Mouse (Mus musculus): ENCODE results near the gene Ccdc138. TPM values are rescaled to one million over a fixed set of nuclear protein-coding genes. Genes with fewer than 3 reads are reported as not detected.
"Not testable (repeated sequence)": the region's sequence is repeated elsewhere in the genome, so short reads cannot be mapped to it uniquely, and the experiment has no call there.

The Ccdc138 gene
- total RNA-seq (2014; fragmentation: Nextera tagmentation) (6.3 and 7.9 TPM in 2 replicates), total RNA-seq (2017) (5.8 and 6.0 TPM in 2 replicates)

GRCm38 (mm10) chr10:58497320-58498284 lies at the start of gene Ccdc138:
Ccdc138 (plus strand) TSS chr10:58497948.
- ATAC-seq (replicated peaks; ENCODE audit: poor library complexity, severe bottlenecking), result peak; percentile 94

GRCm38 (mm10) chr10:58451575-58451974 lies 46.2 kb upstream of the Ccdc138 start:
- no peak for ATAC-seq (replicated peaks; ENCODE audit: poor library complexity, severe bottlenecking)

GRCm38 (mm10) chr10:58452185-58452584 lies 45.6 kb upstream of the Ccdc138 start:
- ATAC-seq (replicated peaks; ENCODE audit: poor library complexity, severe bottlenecking), result peak; percentile 67

GRCm38 (mm10) chr10:58459896-58460295 lies 37.9 kb upstream of the Ccdc138 start:
- ATAC-seq (replicated peaks; ENCODE audit: poor library complexity, severe bottlenecking), result no peak

- no peak for ATAC-seq (replicated peaks; ENCODE audit: poor library complexity, severe bottlenecking)
These were observed 20.5 kb upstream of the Ccdc138 start for GRCm38 (mm10) chr10:58477086-58477755.

- no peak for ATAC-seq (replicated peaks; ENCODE audit: poor library complexity, severe bottlenecking)
These were observed 19.6 kb upstream of the Ccdc138 start for GRCm38 (mm10) chr10:58478071-58478578.

GRCm38 (mm10) chr10:58479954-58480490 lies 17.7 kb upstream of the Ccdc138 start:
- no peak for ATAC-seq (replicated peaks; ENCODE audit: poor library complexity, severe bottlenecking)

- ATAC-seq (replicated peaks; ENCODE audit: poor library complexity, severe bottlenecking), result no peak
These were observed 6.7 kb upstream of the Ccdc138 start for GRCm38 (mm10) chr10:58491031-58491430.

GRCm38 (mm10) chr10:58495637-58496036 lies 2.1 kb upstream of the Ccdc138 start:
- ATAC-seq (replicated peaks; ENCODE audit: poor library complexity, severe bottlenecking), result no peak

GRCm38 (mm10) chr10:58496732-58497131 lies 1.0 kb upstream of the Ccdc138 start:
- ATAC-seq (replicated peaks; ENCODE audit: poor library complexity, severe bottlenecking), result no peak

- ATAC-seq (replicated peaks; ENCODE audit: poor library complexity, severe bottlenecking), result peak; percentile 16
These were observed 768 bp downstream of the Ccdc138 start for GRCm38 (mm10) chr10:58498516-58498915.

GRCm38 (mm10) chr10:58529358-58529757 lies 31.6 kb downstream of the Ccdc138 start:
- no peak for ATAC-seq (replicated peaks; ENCODE audit: poor library complexity, severe bottlenecking)

GRCm38 (mm10) chr10:58530896-58531790 lies 33.4 kb downstream of the Ccdc138 start:
- no peak for ATAC-seq (replicated peaks; ENCODE audit: poor library complexity, severe bottlenecking)

- ATAC-seq (replicated peaks; ENCODE audit: poor library complexity, severe bottlenecking), result no peak
These were observed 34.4 kb downstream of the Ccdc138 start for GRCm38 (mm10) chr10:58532177-58532576.

GRCm38 (mm10) chr10:58536276-58536675 lies 38.5 kb downstream of the Ccdc138 start:
- not testable (repeated sequence) for ATAC-seq (replicated peaks; ENCODE audit: poor library complexity, severe bottlenecking)

- no peak for ATAC-seq (replicated peaks; ENCODE audit: poor library complexity, severe bottlenecking)
These were observed 42.9 kb downstream of the Ccdc138 start for GRCm38 (mm10) chr10:58540613-58541012.

- no peak for ATAC-seq (replicated peaks; ENCODE audit: poor library complexity, severe bottlenecking)
These were observed 51.0 kb downstream of the Ccdc138 start for GRCm38 (mm10) chr10:58548739-58549138.

- ATAC-seq (replicated peaks; ENCODE audit: poor library complexity, severe bottlenecking), result no peak
These were observed 57.1 kb downstream of the Ccdc138 start for GRCm38 (mm10) chr10:58554693-58555387.

- peak; percentile 72 for ATAC-seq (replicated peaks; ENCODE audit: poor library complexity, severe bottlenecking)
These were observed 61.4 kb downstream of the Ccdc138 start for GRCm38 (mm10) chr10:58559098-58559497.

Measured in granulocyte monocyte progenitor cell, adult 5-6 weeks (primary cell).